Mouse (Mus musculus) inflammation-experienced regulatory T-cells, adult 6 months (primary cell): Measurements from ENCODE around the gene Rabif. TPM values are rescaled to one million over a fixed set of nuclear protein-coding genes. Genes with fewer than 3 reads are reported as not detected.

Source experiments
- ATAC-seq: one replicate; pipeline ENCODE4 v1.8.0; 2017
- polyA plus RNA-seq, 3 experiments: library from polyadenylated mRNA; unstranded; fragments of 100-300 nt; shearing (Covaris generic); gene quantifications; one replicate each; pipeline ENCODE4 v1.2.1; 2017

The Rabif gene
- polyA plus RNA-seq, 3 experiments from 2014 or later: 40.2 to 42.7 (median 41.7) TPM

DNA sequence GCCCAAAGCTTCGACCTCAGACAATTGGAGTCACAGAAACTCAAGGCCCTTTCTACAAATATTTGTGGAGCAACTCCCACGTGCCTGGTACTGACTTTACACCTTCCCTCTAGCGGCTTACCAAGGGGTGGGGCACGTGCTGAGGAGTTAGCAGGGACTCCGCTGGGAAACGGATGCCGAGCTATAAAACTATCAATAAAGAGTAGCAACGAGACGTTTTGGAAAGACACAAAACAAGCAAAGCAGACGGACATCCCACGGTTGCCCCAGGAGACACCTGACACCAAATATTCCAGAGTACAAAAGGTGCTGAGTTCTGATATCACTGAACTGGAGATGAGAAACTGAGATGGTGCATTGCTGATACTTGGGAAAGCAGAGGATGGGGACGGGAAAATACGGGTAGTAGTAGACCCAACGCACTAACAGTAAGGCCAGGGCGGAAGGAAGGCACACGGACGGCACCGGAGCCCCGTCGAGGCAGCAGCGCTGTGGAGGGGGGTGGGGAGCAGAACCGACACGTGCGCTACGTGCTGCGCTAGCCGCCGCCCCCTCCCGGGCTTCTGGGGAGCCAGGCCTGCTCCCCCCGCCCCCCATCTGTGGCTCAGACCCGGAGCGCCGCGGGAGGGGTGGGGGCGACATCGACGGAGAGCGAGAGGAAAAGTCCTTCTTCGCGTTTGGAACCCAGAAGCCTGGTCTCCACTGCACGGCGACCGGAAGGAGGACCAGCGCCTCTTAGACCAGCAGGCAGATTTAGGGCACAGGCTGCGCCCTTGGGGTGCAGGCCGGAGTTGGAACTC is 61.6 kb downstream of the Rabif start:
- ATAC-seq: peak; percentile 24

DNA sequence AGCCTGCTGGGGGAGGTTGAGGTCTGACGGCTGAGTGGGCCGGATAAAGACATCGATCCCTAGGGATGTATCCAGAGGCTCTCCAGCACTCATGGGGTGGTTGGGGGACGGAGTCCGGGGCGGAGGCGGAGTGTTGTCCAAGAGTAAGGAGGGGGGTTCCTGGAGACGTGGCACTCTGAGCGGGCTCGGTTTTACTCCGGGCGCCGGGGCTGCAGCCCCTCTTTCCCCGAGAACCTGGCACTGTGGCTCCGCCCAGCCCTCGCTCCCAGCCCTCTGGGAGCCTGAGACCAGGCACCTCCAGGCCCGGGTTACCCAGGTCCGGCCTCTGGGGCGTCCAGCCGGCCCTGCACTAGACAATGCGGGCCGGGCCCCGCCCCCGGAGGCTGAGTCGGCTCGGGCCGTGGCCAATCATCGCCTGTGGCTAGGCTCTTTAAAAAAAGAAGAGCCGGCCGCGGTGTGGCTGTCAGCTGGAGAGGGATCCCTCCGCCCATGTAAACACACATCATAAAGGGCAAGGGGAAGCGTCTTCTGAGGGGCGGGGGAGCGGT is 62.3 kb downstream of the Rabif start:
- peak; percentile 88 for ATAC-seq

Other genes starting within 250 kb of the Rabif start
- gene Myog, start 204.7 kb upstream of the Rabif start, polyA plus RNA-seq: not detected
- gene Ppfia4, start 161.7 kb upstream of the Rabif start, polyA plus RNA-seq: 1 to 10 TPM in 1 of 3 experiments, under 1 TPM in 1, not detected in 1; 0.24 to 1.4 TPM
- gene Tmem183a, start 132.7 kb upstream of the Rabif start, polyA plus RNA-seq: 10 to 100 TPM; 25.8 to 26.9 (median 26.6) TPM
- not detected for gene 4933406M09Rik, start 108.7 kb upstream of the Rabif start, polyA plus RNA-seq
- gene Cyb5r1, start 89.1 kb upstream of the Rabif start, polyA plus RNA-seq: 10 to 100 TPM; 15.3 to 29.6 (median 23.0) TPM
- 10 to 100 TPM; 25.7 to 45.5 (median 33.0) TPM for gene Adipor1, start 79.3 kb upstream of the Rabif start, polyA plus RNA-seq
- gene Klhl12, start 39.1 kb upstream of the Rabif start, polyA plus RNA-seq: 10 to 100 TPM in 2 of 3 experiments, 1 to 10 TPM in 1; 8.7 to 15.5 (median 12.7) TPM
- gene Mgat4e, start 55.0 kb downstream of the Rabif start, polyA plus RNA-seq: not detected
- gene Kdm5b, start 65.5 kb downstream of the Rabif start, polyA plus RNA-seq: 10 to 100 TPM in 2 of 3 experiments, 1 to 10 TPM in 1; 6.4 to 19.8 (median 16.5) TPM
- under 1 TPM; 0.10 to 0.44 (median 0.11) TPM for gene Syt2, start 152.0 kb downstream of the Rabif start, polyA plus RNA-seq